Mouse (Mus musculus) heart, embryonic 11.5 days (tissue): ENCODE results near the gene Vhl. TPM values are rescaled to one million over a fixed set of nuclear protein-coding genes. Genes with fewer than 3 reads are reported as not detected.
A peak's percentile ranks its signal among the peaks of the same experiment; 100 is the strongest.

ENCODE experiments used
- ATAC-seq: fragments of 200-750 bp; cut with Nextera tagmentation; replicated peaks from 2 replicates; pipeline ENCODE4 v1.8.0; 2017; ENCODE audit warnings: moderate library complexity; ENCODE audit not compliant: insufficient number of reproducible peaks, low FRiP score, low TSS enrichment
- H3K27ac ChIP-seq: fragments of 300-500 bp; sonication (generic); 2 replicates; pipeline ENCODE4 v1.5.1; 2014; ENCODE audit warnings: mild to moderate bottlenecking, low read depth, low read length
- H3K27me3 ChIP-seq: fragments of 300-500 bp; sonication (generic); 2 replicates; pipeline ENCODE4 v1.6.1; 2014; ENCODE audit warnings: mild to moderate bottlenecking, low read length, mixed read lengths; ENCODE audit not compliant: control insufficient read depth, insufficient read depth
- H3K36me3 ChIP-seq: fragments of 300-500 bp; sonication (generic); 2 replicates; pipeline ENCODE4 v1.6.1; 2014; ENCODE audit warnings: mild to moderate bottlenecking, low read length, moderate library complexity, mixed read lengths; ENCODE audit not compliant: control insufficient read depth, insufficient read depth
- H3K4me1 ChIP-seq: fragments of 300-500 bp; sonication (generic); 2 replicates; pipeline ENCODE4 v1.6.1; 2014; ENCODE audit warnings: low read length; ENCODE audit not compliant: control insufficient read depth, insufficient read depth
- H3K4me2 ChIP-seq: fragments of 300-500 bp; sonication (generic); 2 replicates; pipeline ENCODE4 v1.6.1; 2014; ENCODE audit warnings: mild to moderate bottlenecking, moderate library complexity
- H3K4me3 ChIP-seq: fragments of 300-500 bp; sonication (generic); 2 replicates; pipeline ENCODE4 v1.5.1; 2014; ENCODE audit warnings: low read depth, low read length
- H3K9ac ChIP-seq: fragments of 300-500 bp; sonication (generic); 2 replicates; pipeline ENCODE4 v1.6.1; 2014; ENCODE audit warnings: mild to moderate bottlenecking, low read depth, low read length, moderate library complexity
- H3K9me3 ChIP-seq: fragments of 300-500 bp; sonication (generic); replicated peaks from 2 replicates; pipeline ENCODE4 v1.6.1; 2016; ENCODE audit warnings: low read length; ENCODE audit not compliant: control insufficient read depth
- WGBS: fragments of 180-500 bp; shearing (Covaris S2); extraction: QIAGEN DNeasy Blood & Tissue Kit; methylation state at CpG from one replicate; pipeline ENCODE4 v1.1.7; 2014; ENCODE audit not compliant: insufficient replicate concordance; 5-methylcytosine and 5-hydroxymethylcytosine counted together
- polyA plus RNA-seq: library from polyadenylated mRNA; unstranded; fragments of >200 nt; fragmentation: Nextera tagmentation; extraction: Ambion mirVana; gene quantifications from 2 replicates; pipeline ENCODE4 v1.2.1, GENCODE M21; 2014

The Vhl gene
- polyA plus RNA-seq, 1 experiment from 2014 or later, result 31.2 TPM

DNA sequence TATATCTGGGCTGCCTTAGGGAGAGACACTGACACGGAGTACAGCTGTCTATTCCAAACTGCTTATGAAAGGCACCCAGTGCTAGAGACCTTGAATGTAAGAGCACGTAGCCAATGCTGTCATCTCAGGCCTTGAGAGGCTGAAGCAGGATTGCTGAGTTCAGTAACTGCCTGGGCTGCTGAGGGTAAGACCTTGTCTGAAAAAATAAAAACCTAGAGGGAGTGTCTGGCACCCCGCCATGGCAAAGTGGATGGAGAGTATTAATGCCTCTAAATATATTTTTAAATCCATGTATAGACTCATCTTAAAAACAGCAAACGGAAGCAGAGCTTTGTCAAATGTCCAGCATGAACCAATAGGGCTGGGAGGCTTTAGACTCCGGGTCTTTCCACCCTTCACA lies 23.9 kb upstream of the Vhl start:
- H3K4me1 ChIP-seq, result no peaks in the 10 kb centered on the region
- no peak overlapping the region for H3K4me3 ChIP-seq
- H3K4me2 ChIP-seq, result no peak overlapping the region
- ATAC-seq, result no peak
- no peak overlapping the region for H3K27ac ChIP-seq
- H3K9me3 ChIP-seq, result no peaks in the 10 kb centered on the region
- no peaks in the 10 kb centered on the region for H3K27me3 ChIP-seq
- no peaks in the 10 kb centered on the region; the same call in 1 of the 2 replicates for H3K36me3 ChIP-seq
- H3K9ac ChIP-seq, result no peak overlapping the region
- 83% methylated on average over 5 of the region's 5 CpGs for WGBS

- WGBS, result 47% methylated on average over 23 of the region's 23 CpGs
- Histone ChIP-seq H3K27me3 (no peaks in the 10 kb centered on the region), H3K27ac (no peak within 1 kb of the TSS), H3K4me2 (no peak within 1 kb of the TSS), H3K4me3 (no peak within 1 kb of the TSS), H3K9ac (no peak within 1 kb of the TSS), H3K4me1 (0 out of 2 replicates have a peak, but pooled peaks cover 3% of the 10 kb centered on the region), H3K9me3 (no peaks in the 10 kb centered on the region), H3K36me3 (no peaks in the 10 kb centered on the region; the same call in 1 of the 2 replicates)
- no peak for ATAC-seq
Observed at GRCm38 (mm10) chr6:113600543-113601139, 23.1 kb upstream of the Vhl start, which contains the start of gene Fancd2os. Gene Fancd2os, minus strand, starts transcription at chr6:113600715.

DNA sequence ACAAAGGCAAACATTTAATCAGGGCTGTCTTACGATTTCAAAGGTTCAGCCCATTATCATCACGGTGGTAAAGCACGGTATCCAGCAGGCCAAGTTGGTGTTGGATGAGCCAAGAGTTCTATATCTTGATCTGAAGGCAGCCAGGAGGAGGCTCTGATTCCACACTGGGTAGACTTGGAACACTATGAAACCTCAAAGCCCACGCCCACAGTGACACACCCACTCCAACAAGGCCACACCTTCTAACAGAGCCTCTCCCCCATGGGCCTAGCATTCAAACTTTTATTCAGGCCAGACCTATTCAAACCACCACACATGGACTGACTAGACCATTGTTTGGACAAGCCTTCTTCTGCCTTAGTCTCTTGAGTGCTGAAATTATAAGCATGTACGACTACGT lies 20.9 kb upstream of the Vhl start:
- ATAC-seq, result no peak
- peaks cover 8% of the 10 kb centered on the region; the same call in 1 of the 2 replicates for H3K4me1 ChIP-seq
- 89% methylated on average over 6 of the region's 6 CpGs for whole genome bisulfite sequencing

DNA sequence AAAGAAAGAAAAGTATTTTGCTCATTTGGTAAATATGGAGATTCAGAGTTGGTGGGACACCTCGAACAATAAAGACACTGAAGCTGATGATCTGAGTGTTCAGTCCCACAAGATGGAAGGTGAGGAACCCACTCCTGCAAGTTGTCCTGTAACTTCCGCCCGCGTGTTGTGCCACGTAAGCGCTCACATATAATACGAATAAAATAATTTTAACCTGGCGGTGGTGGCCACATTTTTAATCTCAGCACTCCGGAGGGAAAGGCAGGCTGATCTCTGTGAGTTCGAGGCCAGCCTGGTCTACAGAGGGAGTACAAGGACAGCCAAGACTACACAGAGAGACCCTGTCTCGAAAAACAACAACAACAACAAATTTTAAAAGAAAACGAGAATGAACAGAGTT lies 19.8 kb upstream of the Vhl start:
- Histone ChIP-seq H3K9me3 (no peaks in the 10 kb centered on the region), H3K4me1 (peaks cover 8% of the 10 kb centered on the region; the same call in 1 of the 2 replicates), H3K4me2 (peak overlapping the region; percentile 66), H3K36me3 (no peaks in the 10 kb centered on the region), H3K27ac (no peak overlapping the region; the same call in 1 of the 2 replicates), H3K9ac (peak overlapping the region; percentile 95), H3K27me3 (no peaks in the 10 kb centered on the region), H3K4me3 (peak overlapping the region; percentile 91)
- WGBS, result 46% methylated on average over 12 of the region's 12 CpGs
- ATAC-seq, result no peak

More for the DNA sequence above, 20.9 kb upstream of the Vhl start:
- no peaks in the 10 kb centered on the region for H3K9me3 ChIP-seq
- H3K27me3 ChIP-seq, result no peaks in the 10 kb centered on the region
- no peak overlapping the region for H3K27ac ChIP-seq
- H3K36me3 ChIP-seq, result no peaks in the 10 kb centered on the region
- H3K4me2 ChIP-seq, result no peak overlapping the region
- no peak overlapping the region for H3K4me3 ChIP-seq
- no peak overlapping the region for H3K9ac ChIP-seq

GRCm38 (mm10) chr6:113604432-113605223 lies 19.1 kb upstream of the Vhl start, which contains the start of gene Brk1:
Gene Brk1, plus strand, starts transcription at chr6:113604772.
- WGBS, result under 1% methylated on average over 58 of the region's 65 CpGs
- Histone ChIP-seq H3K9ac (peak within 1 kb of the TSS; percentile 95), H3K4me1 (peaks cover 8% of the 10 kb centered on the region; the same call in 1 of the 2 replicates), H3K4me2 (peak within 1 kb of the TSS; percentile 66), H3K4me3 (peak within 1 kb of the TSS; percentile 91), H3K9me3 (no peaks in the 10 kb centered on the region), H3K27ac (peak within 1 kb of the TSS; percentile 74), H3K36me3 (no peaks in the 10 kb centered on the region), H3K27me3 (no peaks in the 10 kb centered on the region)
- peak; percentile 92 for ATAC-seq

GRCm38 (mm10) chr6:113605224-113605545 lies 18.6 kb upstream of the Vhl start:
- WGBS, result 2% methylated on average over 10 of the region's 10 CpGs
- H3K4me1 ChIP-seq, result peaks cover 8% of the 10 kb centered on the region; the same call in 1 of the 2 replicates
- H3K4me2 ChIP-seq, result peak overlapping the region; percentile 66
- ATAC-seq, result no peak
- peak overlapping the region; percentile 74 for H3K27ac ChIP-seq
- H3K27me3 ChIP-seq, result no peaks in the 10 kb centered on the region
- no peaks in the 10 kb centered on the region for H3K36me3 ChIP-seq
- peak overlapping the region; percentile 95 for H3K9ac ChIP-seq
- peak overlapping the region; percentile 91 for H3K4me3 ChIP-seq
- no peaks in the 10 kb centered on the region for H3K9me3 ChIP-seq

DNA sequence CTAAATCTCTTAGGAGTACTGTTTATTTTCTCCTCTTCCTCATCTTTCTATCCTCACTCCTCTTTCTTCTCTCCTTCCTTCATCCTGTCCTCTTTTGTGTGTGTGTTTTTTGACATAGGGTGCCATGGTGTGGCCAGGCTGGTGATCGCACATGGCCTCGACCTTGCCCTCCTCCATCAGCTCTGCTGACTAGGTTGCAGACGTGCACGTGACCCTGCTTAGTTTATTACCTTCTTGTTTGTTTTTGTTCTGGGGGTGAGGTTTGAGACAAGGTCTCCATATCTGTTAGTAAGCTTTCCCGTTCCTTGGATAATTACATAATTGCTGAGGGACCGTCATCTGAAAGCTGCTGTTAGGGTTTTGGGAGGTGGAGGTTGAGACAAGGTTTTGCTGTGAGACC lies 14.9 kb upstream of the Vhl start:
- Histone ChIP-seq H3K4me3 (no peak overlapping the region), H3K27me3 (no peaks in the 10 kb centered on the region), H3K27ac (no peak overlapping the region), H3K4me1 (peaks cover 28% of the 10 kb centered on the region), H3K36me3 (peaks cover under 1% of the 10 kb centered on the region; the same call in 1 of the 2 replicates), H3K9me3 (no peaks in the 10 kb centered on the region), H3K4me2 (no peak overlapping the region), H3K9ac (no peak overlapping the region)
- ATAC-seq, result no peak
- WGBS, result 84% methylated on average over 6 of the region's 6 CpGs

GRCm38 (mm10) chr6:113609293-113609692 lies 14.5 kb upstream of the Vhl start:
- Histone ChIP-seq H3K9me3 (no peaks in the 10 kb centered on the region), H3K36me3 (peaks cover 5% of the 10 kb centered on the region; the same call in 1 of the 2 replicates), H3K27me3 (no peaks in the 10 kb centered on the region), H3K4me2 (no peak overlapping the region), H3K9ac (no peak overlapping the region), H3K4me3 (no peak overlapping the region), H3K27ac (no peak overlapping the region), H3K4me1 (peaks cover 28% of the 10 kb centered on the region)
- 84% methylated on average over 7 of the region's 7 CpGs for WGBS
- no peak for ATAC-seq
